Mouse (Mus musculus) kidney, postnatal 0 days (tissue): ENCODE data around the gene Sec14l4. TPM values are rescaled to one million over a fixed set of nuclear protein-coding genes. Genes with fewer than 3 reads are reported as not detected.
A peak's percentile ranks its signal among the peaks of the same experiment; 100 is the strongest.

Experiments
- ATAC-seq: fragments of 200-750 bp; cut with Nextera tagmentation; replicated peaks from 2 replicates; pipeline ENCODE4 v1.8.0; 2017; ENCODE audit warnings: low read depth, moderate number of reproducible peaks, moderate TSS enrichment, moderate library complexity; ENCODE audit not compliant: low FRiP score
- DNase-seq: peaks from one replicate; pipeline ENCODE4 v3.0.0-alpha.2; 2016; ENCODE audit warnings: low spot score
- H3K27ac ChIP-seq: fragments of 300-500 bp; sonication (generic); 2 replicates; pipeline ENCODE4 v1.5.1; 2014; ENCODE audit warnings: mild to moderate bottlenecking
- H3K27me3 ChIP-seq: fragments of 300-500 bp; sonication (generic); 2 replicates; pipeline ENCODE4 v1.6.1; 2014; ENCODE audit warnings: low read length, mixed read lengths; ENCODE audit not compliant: insufficient read depth
- H3K36me3 ChIP-seq: fragments of 300-500 bp; sonication (generic); 2 replicates; pipeline ENCODE4 v1.6.1; 2014; ENCODE audit warnings: low read length, mixed read lengths; ENCODE audit not compliant: insufficient read depth
- H3K4me1 ChIP-seq: fragments of 300-500 bp; sonication (generic); replicated peaks from 2 replicates; pipeline ENCODE4 v1.6.1; 2014; ENCODE audit warnings: antibody characterized with exemption, low read length, mixed read lengths; ENCODE audit not compliant: insufficient read depth
- H3K4me2 ChIP-seq: fragments of 300-500 bp; sonication (generic); 2 replicates; pipeline ENCODE4 v1.6.1; 2014; ENCODE audit warnings: mild to moderate bottlenecking, low read length, moderate library complexity, mixed read lengths
- H3K4me3 ChIP-seq: fragments of 300-500 bp; sonication (generic); replicated peaks from 2 replicates; pipeline ENCODE4 v1.5.1; 2014; ENCODE audit warnings: low read depth, low read length
- H3K9ac ChIP-seq: fragments of 300-500 bp; sonication (generic); 2 replicates; pipeline ENCODE4 v1.6.1; 2014; ENCODE audit warnings: low read depth, low read length
- H3K9me3 ChIP-seq: fragments of 300-500 bp; sonication (generic); replicated peaks from 2 replicates; pipeline ENCODE4 v1.6.1; 2016; ENCODE audit warnings: low read length, inconsistent platforms, mixed read lengths
- CTCF ChIP-seq: IDR thresholded peaks from 2 replicates; pipeline ENCODE4 v1.5.1; 2016; ENCODE audit warnings: antibody characterized with exemption, low read depth, mild to moderate bottlenecking, moderate library complexity
- WGBS: fragments of 180-500 bp; shearing (Covaris S2); extraction: QIAGEN DNeasy Blood & Tissue Kit; methylation state at CpG from one replicate; pipeline ENCODE4 v1.1.7; 2014; 5-methylcytosine and 5-hydroxymethylcytosine counted together
- polyA plus RNA-seq: library from polyadenylated mRNA; unstranded; fragments of >200 nt; fragmentation: Nextera tagmentation; extraction: Ambion mirVana; gene quantifications from 2 replicates; pipeline ENCODE4 v1.2.1, GENCODE M21; 2015

The Sec14l4 gene
- polyA plus RNA-seq, 1 experiment from 2014 or later, result not detected

- DNase-seq (no peak), ATAC-seq (no peak)
- H3K9me3 ChIP-seq, result no peaks in the 10 kb centered on the region
Measured at GRCm38 (mm10) chr11:4062981-4063380, 31.7 kb downstream of the Sec14l4 start.

GRCm38 (mm10) chr11:4064627-4065122, 33.4 kb downstream of the Sec14l4 start, which contains the start of gene Sec14l3:
TSS of gene Sec14l3 (plus strand) at chr11:4064841.
- Histone ChIP-seq H3K4me2 (no peak within 1 kb of the TSS), H3K9me3 (no peaks in the 10 kb centered on the region), H3K27ac (no peak within 1 kb of the TSS), H3K36me3 (no peaks in the 10 kb centered on the region), H3K27me3 (no peaks in the 10 kb centered on the region), H3K4me3 (no peak within 1 kb of the TSS), H3K4me1 (no peaks in the 10 kb centered on the region), H3K9ac (no peak within 1 kb of the TSS)
- DNase-seq (no peak), ATAC-seq (no peak)
- no peak for TF ChIP-seq CTCF
- WGBS, result 60% methylated on average over 5 of the region's 5 CpGs

More at GRCm38 (mm10) chr11:4062981-4063380, 31.7 kb downstream of the Sec14l4 start:
- H3K27ac ChIP-seq, result no peak overlapping the region
- H3K36me3 ChIP-seq, result no peaks in the 10 kb centered on the region
- H3K9ac ChIP-seq, result no peak overlapping the region
- no peaks in the 10 kb centered on the region for H3K4me1 ChIP-seq
- no peak overlapping the region for H3K4me2 ChIP-seq
- no peaks in the 10 kb centered on the region for H3K27me3 ChIP-seq
- 42% methylated on average over 6 of the region's 6 CpGs for WGBS
- H3K4me3 ChIP-seq, result no peak overlapping the region
- no peak for TF ChIP-seq CTCF

GRCm38 (mm10) chr11:4069664-4070063, 38.4 kb downstream of the Sec14l4 start:
- no peak overlapping the region for H3K4me3 ChIP-seq
- ATAC-seq (no peak), DNase-seq (no peak)
- no peak overlapping the region for H3K4me2 ChIP-seq
- no peak for TF ChIP-seq CTCF
- H3K27me3 ChIP-seq, result no peaks in the 10 kb centered on the region
- H3K27ac ChIP-seq, result no peak overlapping the region
- WGBS, result 82% methylated on average over 1 of the region's 1 CpGs
- no peaks in the 10 kb centered on the region for H3K36me3 ChIP-seq
- H3K4me1 ChIP-seq, result no peaks in the 10 kb centered on the region
- H3K9me3 ChIP-seq, result no peaks in the 10 kb centered on the region
- no peak overlapping the region for H3K9ac ChIP-seq

GRCm38 (mm10) chr11:4076633-4077032, 45.4 kb downstream of the Sec14l4 start:
- no peak overlapping the region for H3K4me2 ChIP-seq
- no peak for ATAC-seq
- no peaks in the 10 kb centered on the region for H3K4me1 ChIP-seq
- no peak overlapping the region for H3K4me3 ChIP-seq
- H3K27ac ChIP-seq, result no peak overlapping the region
- no peak for TF ChIP-seq CTCF
- peak; percentile 83 for DNase-seq
- H3K9ac ChIP-seq, result no peak overlapping the region
- 12% methylated on average over 8 of the region's 8 CpGs for WGBS
- H3K27me3 ChIP-seq, result no peaks in the 10 kb centered on the region
- no peaks in the 10 kb centered on the region for H3K9me3 ChIP-seq
- H3K36me3 ChIP-seq, result no peaks in the 10 kb centered on the region

GRCm38 (mm10) chr11:4078267-4078933, 47.1 kb downstream of the Sec14l4 start:
- Histone ChIP-seq H3K4me3 (no peak overlapping the region), H3K4me1 (no peaks in the 10 kb centered on the region), H3K4me2 (no peak overlapping the region), H3K9me3 (no peaks in the 10 kb centered on the region), H3K27me3 (no peaks in the 10 kb centered on the region), H3K27ac (no peak overlapping the region), H3K36me3 (no peaks in the 10 kb centered on the region), H3K9ac (no peak overlapping the region)
- ATAC-seq (no peak), DNase-seq (no peak)
- no peak for TF ChIP-seq CTCF
- WGBS, result 79% methylated on average over 7 of the region's 7 CpGs

GRCm38 (mm10) chr11:4080219-4080618, 49.0 kb downstream of the Sec14l4 start:
- Histone ChIP-seq H3K4me3 (no peak overlapping the region), H3K4me2 (no peak overlapping the region), H3K4me1 (no peaks in the 10 kb centered on the region), H3K36me3 (no peaks in the 10 kb centered on the region), H3K9me3 (no peaks in the 10 kb centered on the region), H3K27ac (no peak overlapping the region), H3K9ac (no peak overlapping the region), H3K27me3 (no peaks in the 10 kb centered on the region)
- peak; percentile 52 for DNase-seq
- ATAC-seq, result no peak
- 13% methylated on average over 4 of the region's 4 CpGs for WGBS
- TF ChIP-seq CTCF, result peak; percentile 87
